Mouse (Mus musculus): ENCODE measurements at regions not wholly inside any gene's neighbourhood (a gene's known extent, or its start where the extent isn't known, plus 50 kb on each side); places are given as distances from the start of the nearest gene placed in this dataset.

- TF ChIP-seq CTCF (IDR thresholded peaks at IDR 0.05; ENCODE audit: extremely low read depth, insufficient read depth, insufficient read length, insufficient replicate concordance) (no peak), POLR2A (IDR thresholded peaks at IDR 0.05; ENCODE audit: low read depth, low read length) (no peak)
Observed at GRCm38 (mm10) chr2:168357815-168358214, 76.3 kb upstream of the Kcng1 start.
